Mouse (Mus musculus) WW6 (cell line): ENCODE results near the gene Hist1h2bn.
"Not testable (repeated sequence)": the region's sequence is repeated elsewhere in the genome, so short reads cannot be mapped to it uniquely, and the experiment has no call there.

ENCODE experiments used
- DNase-seq: peaks from one replicate; pipeline ENCODE4 v3.0.0-alpha.2; 2013; ENCODE audit warnings: low read depth, low spot score

Gene Hist1h2bn

DNA sequence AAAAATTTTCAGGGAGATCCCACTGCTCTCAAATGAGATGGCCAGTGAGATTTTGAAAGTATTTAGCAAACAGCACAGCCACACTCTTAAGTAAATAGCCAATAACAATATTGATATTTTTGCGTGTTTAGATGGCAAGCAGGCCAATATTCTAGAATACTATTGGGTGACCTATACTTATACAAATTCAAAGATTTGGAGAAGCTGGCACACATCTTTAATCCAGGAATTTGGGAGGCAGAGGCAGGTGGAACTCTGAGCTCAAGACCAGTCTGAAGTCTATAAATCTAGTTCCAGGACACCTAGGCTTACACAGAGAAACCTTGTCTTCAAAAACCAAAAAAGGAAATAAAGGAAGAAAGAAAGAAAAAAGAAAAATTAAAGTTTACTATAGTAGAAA is 27.7 kb downstream of the Hist1h2bn start:
- no peak for DNase-seq

DNA sequence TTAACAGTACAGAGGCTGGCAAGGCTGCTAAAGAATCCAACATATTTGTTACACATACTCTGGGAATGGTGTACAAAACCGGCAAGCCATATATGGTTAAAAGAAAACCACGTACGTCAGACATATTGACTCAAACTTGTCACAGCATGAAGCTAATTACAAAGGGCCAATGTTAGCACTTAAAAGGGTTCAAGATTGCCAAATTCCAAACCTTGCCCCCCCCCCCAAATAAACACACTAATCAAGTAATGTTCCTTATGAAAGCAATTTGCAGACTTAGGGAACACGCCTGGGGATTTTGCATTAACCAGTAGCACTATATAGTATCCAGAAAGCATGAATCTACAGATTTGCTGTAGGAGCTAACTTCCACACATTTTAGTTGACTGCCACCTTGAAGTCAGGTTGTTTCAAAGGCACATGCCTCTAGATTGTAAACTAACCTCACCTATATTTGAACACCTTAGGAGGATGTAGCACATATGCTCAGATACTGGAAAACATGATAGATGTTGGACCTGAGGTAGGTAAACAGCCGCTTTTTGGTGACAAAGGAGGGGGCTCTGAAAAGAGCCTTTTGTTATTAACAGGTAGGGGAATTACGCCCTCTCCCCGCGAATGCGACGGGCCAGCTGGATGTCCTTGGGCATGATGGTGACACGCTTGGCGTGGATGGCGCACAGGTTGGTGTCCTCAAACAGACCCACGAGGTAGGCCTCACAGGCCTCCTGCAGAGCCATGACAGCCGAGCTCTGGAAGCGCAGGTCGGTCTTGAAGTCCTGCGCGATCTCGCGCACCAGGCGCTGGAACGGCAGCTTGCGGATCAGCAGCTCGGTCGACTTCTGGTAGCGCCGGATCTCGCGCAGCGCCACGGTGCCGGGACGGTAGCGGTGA is 28.7 kb downstream of the Hist1h2bn start:
- DNase-seq: not testable (repeated sequence)

DNA sequence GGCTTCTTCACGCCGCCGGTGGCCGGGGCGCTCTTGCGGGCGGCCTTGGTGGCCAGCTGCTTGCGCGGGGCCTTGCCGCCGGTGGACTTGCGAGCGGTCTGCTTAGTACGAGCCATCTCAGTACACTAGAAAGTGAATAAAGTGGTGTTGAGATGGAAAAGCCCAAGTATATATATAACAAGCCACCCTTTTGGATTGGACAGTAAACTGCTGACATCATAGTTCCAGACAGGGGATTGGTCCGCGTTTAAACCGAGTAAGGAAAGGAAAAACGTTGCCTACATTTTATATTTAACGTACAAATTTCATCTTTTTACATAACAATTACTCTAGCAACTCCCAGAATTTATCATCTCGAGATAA is 29.3 kb downstream of the Hist1h2bn start, which contains the start of gene Hist1h3i:
Gene Hist1h3i (minus strand): TSS at position 116 of the 363 bp plus-strand sequence.
- DNase-seq: no peak

DNA sequence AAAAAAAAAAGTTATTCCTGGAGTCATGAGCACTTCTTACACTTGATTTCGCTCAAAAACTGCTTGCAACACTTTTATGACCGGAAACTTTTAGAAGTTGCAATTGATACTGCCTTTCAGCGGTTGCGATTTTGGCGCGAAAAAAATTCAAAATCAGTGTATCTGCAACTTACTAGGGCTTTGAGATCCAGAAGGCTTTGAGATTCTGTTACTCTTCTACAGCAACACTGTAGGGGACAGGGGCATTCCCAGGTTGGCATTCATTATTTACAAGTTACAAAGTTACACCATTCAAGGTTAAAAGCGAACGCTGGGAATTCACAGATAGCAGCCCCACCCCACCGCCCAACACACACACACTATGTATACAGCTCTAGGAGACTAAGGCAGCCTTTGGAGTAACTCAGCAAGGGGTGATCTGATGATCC is 29.8 kb downstream of the Hist1h2bn start:
- no peak for DNase-seq

DNA sequence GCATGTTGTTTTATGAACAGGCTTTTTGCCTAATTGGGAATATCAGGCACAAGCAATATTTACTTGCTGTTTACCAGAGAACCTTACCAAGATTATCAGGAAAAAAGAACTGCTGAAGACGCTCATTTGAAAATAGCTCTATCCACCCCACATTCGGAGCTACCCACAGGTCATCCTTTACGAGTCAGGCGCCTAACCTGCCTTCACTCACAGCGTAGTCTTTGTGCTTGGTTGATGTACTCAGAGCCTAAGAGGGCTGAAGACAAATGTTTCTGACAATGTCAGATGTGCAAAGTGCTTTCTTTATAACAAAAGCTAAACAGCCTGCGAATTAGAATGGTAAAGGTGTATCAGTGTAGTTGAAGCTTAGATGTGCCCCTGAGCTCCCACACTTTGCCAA is 30.4 kb downstream of the Hist1h2bn start:
- DNase-seq: no peak

DNA sequence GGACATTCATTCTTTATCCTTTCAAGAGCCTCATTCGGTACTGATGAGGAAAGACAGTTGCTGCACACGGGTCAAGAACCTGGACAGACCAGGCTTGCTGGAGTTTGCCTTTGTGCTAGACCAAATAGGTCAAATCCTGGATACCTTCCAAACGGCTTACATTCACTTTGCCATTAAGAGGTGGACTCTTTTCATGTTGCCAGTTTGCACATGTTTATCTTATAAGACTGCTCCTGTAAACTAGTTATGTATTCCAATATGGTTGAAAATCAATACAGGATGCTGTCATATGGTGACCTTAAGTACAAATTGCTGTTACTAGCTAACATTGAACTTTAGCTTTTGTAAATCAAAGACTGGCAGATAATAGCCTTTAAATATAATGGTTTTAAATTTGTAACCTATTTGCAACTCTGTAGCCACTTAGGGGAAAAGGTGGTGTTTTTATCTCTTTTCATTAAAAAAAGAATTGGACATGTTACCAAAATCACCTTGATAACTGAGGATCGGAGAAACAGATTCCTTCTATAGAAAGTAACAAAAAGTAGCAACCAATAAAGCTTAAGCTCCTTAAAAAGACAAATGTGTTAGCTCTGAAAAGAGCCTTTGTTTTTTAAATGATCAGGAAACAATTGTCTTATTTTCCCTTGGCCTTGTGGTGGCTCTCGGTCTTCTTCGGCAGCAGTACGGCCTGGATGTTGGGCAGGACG is 32.4 kb downstream of the Hist1h2bn start:
- DNase-seq: no peak

DNA sequence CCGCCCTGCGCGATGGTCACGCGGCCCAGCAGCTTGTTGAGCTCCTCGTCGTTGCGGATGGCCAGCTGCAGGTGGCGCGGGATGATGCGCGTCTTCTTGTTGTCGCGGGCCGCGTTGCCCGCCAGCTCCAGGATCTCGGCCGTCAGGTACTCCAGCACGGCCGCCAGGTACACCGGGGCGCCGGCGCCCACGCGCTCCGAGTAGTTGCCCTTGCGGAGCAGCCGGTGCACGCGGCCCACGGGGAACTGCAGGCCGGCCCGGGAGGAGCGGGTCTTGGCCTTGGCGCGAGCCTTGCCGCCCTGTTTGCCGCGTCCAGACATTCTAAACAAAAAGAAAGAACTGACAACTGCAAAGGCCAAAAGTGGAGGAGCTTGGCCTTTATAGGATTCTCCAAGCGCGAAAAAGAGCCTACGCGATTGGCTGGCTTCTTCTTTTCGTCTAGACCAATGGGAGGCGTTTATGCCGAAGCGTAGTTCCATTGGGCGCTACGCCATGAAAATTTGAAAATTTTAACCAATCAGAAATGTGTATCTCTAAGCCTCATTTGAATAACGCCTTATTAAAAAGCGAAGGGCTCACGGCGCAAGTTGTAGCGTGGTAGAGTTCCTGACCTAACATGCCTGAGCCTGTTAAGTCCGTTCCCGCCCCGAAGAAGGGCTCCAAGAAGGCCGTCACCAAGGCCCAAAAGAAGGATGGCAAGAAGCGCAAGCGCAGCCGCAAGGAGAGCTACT is 33.1 kb downstream of the Hist1h2bn start, which contains the start of the genes Hist1h2an and Hist1h2bp:
Gene Hist1h2an (minus strand): TSS at position 320 of the 731 bp plus-strand sequence.
Gene Hist1h2bp (plus strand): TSS at position 563 of the 731 bp plus-strand sequence.
- not testable (repeated sequence) for DNase-seq

DNA sequence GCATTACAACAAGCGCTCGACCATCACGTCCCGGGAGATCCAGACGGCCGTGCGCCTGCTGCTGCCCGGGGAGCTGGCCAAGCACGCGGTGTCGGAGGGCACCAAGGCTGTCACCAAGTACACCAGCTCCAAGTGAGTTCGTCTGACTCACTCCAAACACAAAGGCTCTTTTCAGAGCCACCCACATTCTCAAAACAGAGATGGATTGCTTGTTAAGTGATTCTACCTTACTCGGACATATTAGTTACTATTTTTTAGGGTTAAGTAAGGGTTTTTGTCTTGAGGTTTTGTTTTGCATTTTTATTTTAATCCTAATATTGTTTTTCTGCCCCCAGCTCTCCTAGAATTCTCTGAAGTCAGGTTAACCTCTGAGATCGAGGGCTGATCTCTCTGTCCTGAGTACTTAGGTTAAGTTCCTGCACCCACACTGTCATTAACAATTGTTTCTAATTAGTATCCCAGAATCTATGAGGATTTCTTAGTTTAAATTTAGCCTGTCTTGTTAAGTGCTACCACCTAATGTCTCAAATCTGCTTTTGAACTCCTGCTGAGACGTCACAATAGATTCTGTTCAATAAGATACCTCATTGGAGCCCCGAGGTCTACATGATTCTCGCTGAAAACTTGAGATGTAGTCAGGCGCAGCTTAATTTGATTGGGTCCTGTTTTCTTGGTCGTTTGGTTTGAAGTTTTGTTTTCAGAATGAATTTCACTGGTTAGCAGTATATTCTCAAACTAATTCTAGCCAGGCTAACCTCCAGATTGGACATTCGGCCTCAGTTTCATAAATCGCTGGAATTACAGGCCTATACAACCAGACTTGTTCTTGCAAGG is 34.1 kb downstream of the Hist1h2bn start:
- DNase-seq: no peak

DNA sequence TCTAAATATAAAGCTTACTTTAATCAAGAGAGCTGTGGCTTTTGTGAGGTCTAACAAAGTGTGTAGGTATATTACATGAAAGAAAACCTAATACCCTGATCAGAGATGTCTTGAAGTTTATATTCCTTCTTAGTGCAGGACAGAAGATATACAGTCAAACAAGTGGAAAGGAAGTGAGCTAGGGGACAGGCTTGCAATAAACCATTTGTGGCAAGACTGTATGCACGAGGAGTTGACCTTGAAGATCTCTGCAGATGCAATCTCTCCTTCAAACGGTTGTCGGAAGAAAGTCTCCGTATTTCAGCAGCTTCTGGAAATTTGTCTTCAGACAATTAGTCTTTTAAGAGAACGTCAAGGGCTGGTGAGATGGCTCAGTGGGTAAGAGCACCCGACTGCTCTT is 36.0 kb downstream of the Hist1h2bn start:
- no peak for DNase-seq

DNA sequence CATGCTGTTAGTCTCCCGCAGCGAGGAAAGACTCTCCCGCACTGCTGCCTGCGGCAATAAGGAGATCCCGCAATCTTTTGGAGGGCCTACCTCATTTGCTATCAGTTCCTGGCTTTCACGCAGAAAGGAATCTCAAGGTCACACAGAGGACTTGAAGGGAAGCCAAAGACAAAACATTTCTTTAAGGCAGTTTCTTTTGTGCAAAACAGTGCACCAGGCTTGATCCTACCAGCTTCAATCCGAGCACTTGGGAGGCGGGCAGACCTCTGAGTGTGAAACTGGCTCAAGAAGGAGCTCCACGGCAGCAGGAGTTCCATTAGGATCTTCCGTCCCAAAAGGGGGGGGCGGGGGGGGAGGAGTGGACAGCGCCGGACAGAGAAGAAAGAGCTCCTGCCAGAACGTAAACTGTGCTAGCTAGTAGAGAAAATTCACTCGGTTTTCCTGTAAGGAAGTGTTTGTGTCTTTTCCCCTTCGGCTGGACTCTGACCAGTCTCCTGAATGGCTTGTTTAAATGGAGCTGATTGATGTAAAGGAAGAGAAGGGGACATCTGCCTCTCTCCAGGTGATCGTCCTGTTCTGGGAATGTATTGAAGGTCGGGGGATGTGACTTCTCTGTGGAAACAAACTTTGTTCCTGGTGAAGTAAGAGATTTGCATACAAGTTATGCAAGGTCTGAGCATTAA is 36.8 kb downstream of the Hist1h2bn start:
- no peak for DNase-seq

DNA sequence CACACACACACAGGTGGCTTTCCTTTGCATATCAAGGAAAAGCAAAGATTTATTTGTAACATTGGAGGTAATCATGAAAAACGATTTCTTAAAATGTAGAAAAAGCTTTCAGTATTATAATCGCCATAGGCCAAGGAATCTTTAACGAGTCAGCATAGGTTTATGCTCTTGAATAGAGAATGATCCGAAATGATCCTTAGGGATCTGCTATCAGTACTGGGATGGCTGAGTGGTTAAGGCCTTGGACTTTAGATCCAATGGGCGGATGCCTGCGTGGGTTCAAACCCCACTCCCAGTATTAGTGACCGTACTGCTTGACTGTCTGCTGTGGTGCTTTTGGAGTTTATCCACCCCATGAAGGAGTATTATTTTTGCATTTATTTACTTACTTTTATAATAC is 41.7 kb downstream of the Hist1h2bn start:
- no peak for DNase-seq

DNA sequence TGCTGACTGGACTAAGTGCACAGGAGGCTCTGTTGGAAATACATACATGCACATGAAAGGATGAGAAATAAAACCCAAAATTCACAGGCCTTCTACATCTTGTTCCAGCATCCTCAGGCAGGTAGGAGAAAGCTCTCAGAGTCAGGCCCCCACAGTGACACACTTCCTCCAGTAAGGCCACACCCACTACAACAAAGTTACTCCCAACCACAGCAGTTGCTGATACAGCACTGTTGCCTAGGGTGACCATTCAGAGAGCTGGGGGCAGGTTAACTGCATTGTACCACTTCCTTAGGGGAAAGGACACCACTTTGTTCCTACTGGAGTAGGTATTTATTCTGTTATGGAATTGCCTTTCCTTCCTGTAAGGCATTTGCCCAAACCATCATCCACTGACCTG is 43.2 kb downstream of the Hist1h2bn start:
- not testable (repeated sequence) for DNase-seq

DNA sequence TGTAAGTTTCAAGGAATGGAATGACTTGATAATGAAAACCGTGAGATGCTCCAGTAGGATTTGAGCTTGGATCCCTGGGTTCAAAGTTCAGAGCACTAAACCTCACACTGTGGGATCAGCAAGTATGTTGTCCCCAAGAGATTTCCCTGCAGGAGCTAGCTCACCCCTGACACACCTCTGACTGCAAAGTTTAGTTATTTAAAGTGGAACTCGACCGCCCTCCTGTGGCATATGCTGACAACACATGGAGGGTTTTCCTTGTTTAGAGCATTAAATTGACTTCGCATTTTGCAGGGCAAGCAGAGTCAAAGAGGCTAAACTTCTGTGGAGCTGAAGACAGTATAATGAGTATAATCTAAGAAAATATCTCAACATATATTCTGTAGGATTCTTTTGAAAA is 49.1 kb downstream of the Hist1h2bn start:
- DNase-seq: not testable (repeated sequence)
